Mouse (Mus musculus) liver, embryonic 16.5 days (tissue): ENCODE measurements around the gene Rspry1. TPM values are rescaled to one million over a fixed set of nuclear protein-coding genes. Genes with fewer than 3 reads are reported as not detected.
A peak's percentile ranks its signal among the peaks of the same experiment; 100 is the strongest.

ENCODE experiments used
- ATAC-seq: fragments of 200-750 bp; cut with Nextera tagmentation; 2 replicates; pipeline ENCODE4 v1.8.0; 2017; ENCODE audit warnings: low read depth, mild to moderate bottlenecking, moderate number of reproducible peaks, moderate library complexity
- H3K27ac ChIP-seq: fragments of 300-500 bp; sonication (generic); 2 replicates; pipeline ENCODE4 v1.5.1; 2014; ENCODE audit warnings: mild to moderate bottlenecking, low read length
- H3K27me3 ChIP-seq: fragments of 300-500 bp; sonication (generic); 2 replicates; pipeline ENCODE4 v1.6.1; 2014; ENCODE audit warnings: low read depth, low read length, mixed read lengths; ENCODE audit not compliant: control insufficient read depth, insufficient read depth
- H3K36me3 ChIP-seq: fragments of 300-500 bp; sonication (generic); 2 replicates; pipeline ENCODE4 v1.6.1; 2014; ENCODE audit warnings: mild to moderate bottlenecking; ENCODE audit not compliant: control insufficient read depth, insufficient read depth
- H3K4me1 ChIP-seq: fragments of 300-500 bp; sonication (generic); 2 replicates; pipeline ENCODE4 v1.6.1; 2014; ENCODE audit warnings: low read depth, low read length, mixed read lengths; ENCODE audit not compliant: control insufficient read depth
- H3K4me2 ChIP-seq: fragments of 300-500 bp; sonication (generic); 2 replicates; pipeline ENCODE4 v1.6.1; 2014; ENCODE audit warnings: low read depth, low read length, mixed read lengths
- H3K4me3 ChIP-seq: fragments of 300-500 bp; sonication (generic); 2 replicates; pipeline ENCODE4 v1.5.1; 2014; ENCODE audit warnings: low read depth, mild to moderate bottlenecking, low read length
- H3K9ac ChIP-seq: fragments of 300-500 bp; sonication (generic); 2 replicates; pipeline ENCODE4 v1.6.1; 2014; ENCODE audit warnings: low read depth, low read length
- H3K9me3 ChIP-seq: fragments of 300-500 bp; sonication (generic); replicated peaks from 2 replicates; pipeline ENCODE4 v1.6.1; 2016; ENCODE audit warnings: low read length; ENCODE audit not compliant: control insufficient read depth
- WGBS: fragments of 180-500 bp; shearing (Covaris S2); extraction: QIAGEN DNeasy Blood & Tissue Kit; methylation state at CpG from one replicate; pipeline ENCODE4 v1.1.7; 2014; ENCODE audit not compliant: insufficient replicate concordance; 5-methylcytosine and 5-hydroxymethylcytosine counted together
- polyA plus RNA-seq: library from polyadenylated mRNA; unstranded; fragments of >200 nt; fragmentation: Nextera tagmentation; extraction: Ambion mirVana; gene quantifications from 2 replicates; pipeline ENCODE4 v1.2.1, GENCODE M21; 2015

The Rspry1 gene
- polyA plus RNA-seq, result 14.4 TPM in 2 replicates

DNA sequence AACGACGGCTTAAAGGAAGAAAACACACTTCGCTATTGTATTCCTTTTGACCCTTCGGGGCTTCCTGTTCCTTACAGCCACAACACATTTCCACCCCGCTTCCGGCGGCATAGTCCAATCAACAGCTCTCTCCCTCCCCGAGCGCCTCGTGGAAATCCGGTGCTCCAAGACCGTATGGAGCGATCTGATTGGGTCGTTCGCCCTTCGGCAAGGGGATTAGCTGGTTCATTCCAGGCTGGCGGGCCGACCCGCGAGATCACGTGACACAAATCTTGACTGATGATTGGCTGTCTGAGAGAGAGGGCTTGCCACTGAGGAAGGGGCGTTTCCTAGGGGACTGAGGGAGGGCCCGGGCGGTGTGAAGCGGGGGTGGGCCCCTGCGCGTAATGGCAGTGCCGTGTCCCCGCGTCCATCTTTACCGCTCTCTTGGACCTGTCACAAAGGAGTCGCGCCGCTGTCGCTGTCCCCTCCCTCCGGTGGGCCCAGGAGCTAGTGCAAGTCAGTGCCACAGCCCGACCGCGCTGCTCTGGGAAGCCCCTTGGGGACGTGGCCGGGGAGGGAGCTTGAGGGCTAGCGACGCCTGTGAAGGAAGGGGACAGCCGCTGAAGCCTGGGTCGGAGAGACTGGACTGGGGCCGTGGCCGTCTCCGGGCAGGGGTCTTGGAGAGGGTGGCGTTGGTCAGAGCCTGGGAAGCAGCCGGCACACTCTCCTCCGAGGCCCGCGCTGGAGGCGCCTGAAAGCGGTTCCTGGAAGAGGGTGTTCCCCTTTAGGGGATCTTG is at the start of gene Rspry1, which contains the start of gene Fam192a:
Gene Rspry1, plus strand, starts transcription at position 331 of the 779 bp plus-strand sequence.
Gene Fam192a, minus strand, starts transcription at position 391 of the 779 bp plus-strand sequence.
- no peaks in the 10 kb centered on the region for H3K36me3 ChIP-seq

DNA sequence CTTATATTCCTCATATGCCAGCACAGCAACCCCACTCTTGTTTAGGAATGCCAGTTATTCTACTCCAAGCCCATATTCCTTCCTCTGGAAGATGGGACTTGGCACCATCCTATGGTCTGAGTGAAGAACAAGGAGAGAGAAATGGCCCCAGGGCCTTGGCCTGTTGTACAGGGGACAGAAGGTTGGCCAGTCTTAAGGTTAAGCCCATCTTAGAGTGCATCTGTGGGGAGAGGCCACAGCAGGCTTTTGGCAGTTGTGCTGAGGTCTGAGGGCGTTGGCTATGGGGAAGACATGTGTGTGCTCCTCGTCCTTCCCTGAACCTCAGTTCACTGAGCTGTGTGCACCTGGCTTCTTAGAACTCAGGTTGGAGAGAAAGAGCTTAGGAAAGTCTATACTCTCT is 49.0 kb upstream of the Rspry1 start:
- Histone ChIP-seq H3K27ac (no peak overlapping the region), H3K36me3 (no peaks in the 10 kb centered on the region), H3K9me3 (no peaks in the 10 kb centered on the region), H3K4me3 (no peak overlapping the region), H3K27me3 (no peaks in the 10 kb centered on the region), H3K4me1 (no peaks in the 10 kb centered on the region), H3K4me2 (no peak overlapping the region), H3K9ac (no peak overlapping the region)
- no peak for ATAC-seq
- WGBS, result 55% methylated on average over 2 of the region's 2 CpGs

More for the DNA sequence above, at the start of gene Rspry1, which contains the start of gene Fam192a:
- Histone ChIP-seq H3K9ac (peak within 1 kb of the TSS; percentile 95), H3K4me1 (peaks cover 11% of the 10 kb centered on the region), H3K9me3 (no peaks in the 10 kb centered on the region), H3K27ac (peak within 1 kb of the TSS; percentile 90), H3K4me2 (peak within 1 kb of the TSS; percentile 91), H3K4me3 (peak within 1 kb of the TSS; percentile 100), H3K27me3 (no peaks in the 10 kb centered on the region)
- under 1% methylated on average over 54 of the region's 55 CpGs for WGBS
- ATAC-seq, result peak; percentile 99

DNA sequence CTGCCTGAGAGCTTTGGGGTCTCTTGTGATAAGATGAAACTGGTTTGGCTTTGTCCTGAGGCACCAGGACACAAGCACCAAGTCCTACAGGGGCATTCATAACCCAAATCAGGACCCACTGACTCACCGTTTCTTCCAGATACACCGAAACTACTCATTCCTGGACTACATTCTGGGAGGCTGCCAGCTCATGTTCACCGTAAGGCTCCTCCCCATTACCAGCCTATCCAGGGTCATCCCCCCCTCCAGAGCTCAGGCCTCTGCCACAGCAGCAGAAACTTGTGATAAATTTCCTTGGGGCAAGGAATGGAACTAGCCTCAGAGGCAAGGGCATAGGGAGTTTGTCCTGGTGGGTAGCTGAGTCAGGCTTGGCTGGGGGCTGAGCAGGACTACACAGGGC is 44.5 kb upstream of the Rspry1 start:
- Histone ChIP-seq H3K9ac (no peak overlapping the region), H3K4me1 (no peaks in the 10 kb centered on the region), H3K4me2 (no peak overlapping the region), H3K27ac (no peak overlapping the region), H3K36me3 (no peaks in the 10 kb centered on the region), H3K4me3 (no peak overlapping the region), H3K27me3 (no peaks in the 10 kb centered on the region), H3K9me3 (no peaks in the 10 kb centered on the region)
- no peak for ATAC-seq
- 80% methylated on average over 3 of the region's 3 CpGs for WGBS

DNA sequence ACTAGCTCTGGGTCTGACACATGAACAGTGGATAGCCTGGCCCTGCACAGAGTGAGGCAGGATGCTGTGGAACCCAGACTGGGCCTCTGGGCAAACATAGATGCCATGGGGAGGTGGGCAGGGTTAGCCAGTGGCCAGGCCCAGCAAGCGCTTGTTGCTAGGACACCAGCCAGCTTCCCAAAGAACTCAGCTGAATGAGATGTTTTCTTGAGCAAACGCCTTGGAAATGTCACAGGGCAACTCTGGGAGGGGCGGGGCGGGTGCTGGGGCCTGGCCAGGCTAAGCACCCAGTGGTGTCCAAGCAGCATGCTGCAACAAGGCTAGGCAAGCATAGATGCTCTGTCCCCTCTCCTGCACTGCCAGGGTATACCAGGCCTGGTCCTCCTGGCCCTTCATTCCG is 40.5 kb upstream of the Rspry1 start:
- H3K36me3 ChIP-seq, result no peaks in the 10 kb centered on the region
- H3K27me3 ChIP-seq, result no peaks in the 10 kb centered on the region
- no peak overlapping the region for H3K9ac ChIP-seq
- H3K27ac ChIP-seq, result no peak overlapping the region
- H3K4me1 ChIP-seq, result no peaks in the 10 kb centered on the region
- no peak for ATAC-seq
- no peaks in the 10 kb centered on the region for H3K9me3 ChIP-seq
- no peak overlapping the region for H3K4me3 ChIP-seq
- H3K4me2 ChIP-seq, result no peak overlapping the region
- 60% methylated on average over 5 of the region's 5 CpGs for WGBS

DNA sequence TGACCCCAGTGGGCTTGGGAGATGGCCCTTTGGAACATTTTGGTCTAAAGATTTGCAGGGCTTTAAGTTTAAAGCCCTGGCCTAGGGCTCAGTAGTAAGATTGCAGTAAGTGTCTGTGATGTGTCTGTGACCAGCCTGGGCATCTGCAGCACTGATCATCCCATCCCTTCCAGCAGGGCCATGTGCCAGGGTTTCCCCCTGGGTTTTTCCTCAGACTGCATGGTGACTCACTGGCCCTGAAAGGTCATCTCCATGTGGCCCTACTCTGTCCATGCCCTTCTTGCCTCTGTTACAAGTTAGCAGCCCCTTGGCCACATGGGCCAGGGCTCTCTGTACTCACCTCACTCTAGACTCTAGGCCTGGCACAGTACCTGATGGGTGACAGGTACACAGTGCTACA is 37.3 kb upstream of the Rspry1 start:
- H3K9me3 ChIP-seq, result no peaks in the 10 kb centered on the region
- no peak for ATAC-seq

DNA sequence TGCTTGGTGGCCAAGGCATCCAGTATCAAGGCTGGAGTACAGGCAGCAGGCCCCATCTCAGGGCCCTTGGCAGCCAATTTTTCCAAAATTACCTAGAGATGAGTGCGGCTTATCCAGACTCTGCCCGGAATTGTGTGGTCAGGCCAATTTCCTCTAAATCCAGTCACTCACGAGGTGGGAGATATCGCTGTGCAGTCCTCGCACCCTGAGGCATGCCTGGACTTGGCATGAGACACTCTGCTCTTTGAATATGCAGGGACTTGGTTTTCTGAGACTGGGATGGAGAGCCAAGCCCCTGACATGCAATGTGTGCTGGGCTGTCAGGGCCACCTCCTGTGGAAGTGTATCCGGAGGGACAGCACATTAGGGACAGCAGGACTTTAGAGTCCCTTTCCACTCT is 35.7 kb upstream of the Rspry1 start:
- no peak overlapping the region for H3K27ac ChIP-seq
- no peaks in the 10 kb centered on the region for H3K36me3 ChIP-seq
- H3K4me2 ChIP-seq, result no peak overlapping the region
- ATAC-seq, result no peak
- no peak overlapping the region for H3K9ac ChIP-seq
- no peaks in the 10 kb centered on the region for H3K27me3 ChIP-seq
- H3K9me3 ChIP-seq, result no peaks in the 10 kb centered on the region
- WGBS, result 62% methylated on average over 6 of the region's 6 CpGs
- no peaks in the 10 kb centered on the region for H3K4me1 ChIP-seq
- no peak overlapping the region for H3K4me3 ChIP-seq

More for the DNA sequence above, 37.3 kb upstream of the Rspry1 start:
- Histone ChIP-seq H3K27ac (no peak overlapping the region), H3K4me2 (no peak overlapping the region), H3K27me3 (no peaks in the 10 kb centered on the region), H3K4me1 (no peaks in the 10 kb centered on the region), H3K36me3 (no peaks in the 10 kb centered on the region), H3K4me3 (no peak overlapping the region), H3K9ac (no peak overlapping the region)

DNA sequence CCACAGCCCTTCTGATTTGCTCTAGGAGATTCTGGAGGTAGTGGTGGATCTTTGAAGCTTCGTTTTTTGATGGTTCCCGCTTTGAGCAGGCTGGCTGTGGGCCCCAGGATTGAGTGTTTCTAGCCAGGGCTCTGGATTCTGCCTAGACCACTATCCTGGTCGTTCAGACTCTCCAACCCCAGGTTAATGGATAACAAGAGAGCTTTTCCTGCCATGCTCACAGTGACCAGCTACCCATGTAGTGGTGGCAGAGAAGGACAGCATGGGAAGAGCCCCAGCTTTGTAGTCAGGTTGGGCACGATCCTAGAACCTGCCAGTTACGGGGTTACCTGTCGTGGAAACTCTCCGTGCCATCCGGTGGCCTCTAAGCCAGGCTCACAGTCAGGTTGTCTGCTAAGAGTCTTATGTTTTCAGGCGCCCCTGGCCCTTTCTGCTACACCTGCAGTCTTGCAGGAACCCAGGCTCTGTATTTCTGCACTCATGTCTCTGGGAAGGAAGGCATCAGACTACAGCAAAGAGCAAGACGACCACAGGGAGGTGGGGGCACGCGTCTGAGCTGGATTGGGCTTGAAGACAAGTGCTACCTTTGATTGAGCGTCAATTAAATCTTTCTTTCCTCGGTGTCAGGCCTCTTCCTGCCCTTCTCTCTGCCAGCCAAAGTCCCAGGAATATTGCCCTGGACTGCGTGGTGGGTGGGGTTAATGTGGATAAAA is 35.1 kb upstream of the Rspry1 start:
- no peaks in the 10 kb centered on the region for H3K9me3 ChIP-seq
- ATAC-seq, result no peak

DNA sequence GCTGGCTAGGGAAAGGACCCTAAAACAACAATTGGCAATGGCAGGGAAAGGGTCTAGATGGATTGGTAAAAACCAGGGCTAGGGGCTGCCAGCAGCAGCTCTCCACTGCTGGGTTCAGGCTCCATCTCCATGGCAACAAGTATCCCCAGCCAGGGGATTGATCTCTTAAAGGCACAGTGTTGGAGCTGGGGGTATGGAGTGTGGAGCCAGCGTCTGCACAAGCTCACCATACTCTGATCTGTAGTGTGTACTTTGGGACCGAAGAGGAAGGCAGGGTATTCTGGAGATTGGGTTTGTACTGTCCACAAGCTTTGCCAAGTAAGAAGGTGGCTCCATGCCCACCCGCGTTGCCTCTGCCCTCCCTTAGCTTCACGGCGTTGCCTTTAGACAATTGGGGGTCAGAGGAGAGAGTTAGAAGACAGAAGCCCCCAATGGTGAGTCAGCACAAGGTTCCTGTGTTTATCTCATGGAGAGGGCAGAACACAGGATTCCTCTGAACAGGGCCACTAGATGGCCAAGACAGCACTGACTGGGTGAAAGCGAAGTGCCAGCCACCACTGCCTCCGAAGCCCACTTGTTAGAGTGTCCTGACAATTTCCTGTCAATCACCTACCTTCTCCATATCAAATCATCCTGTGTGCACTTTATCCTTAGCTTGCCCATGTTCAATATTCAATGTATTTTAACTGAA is 34.4 kb upstream of the Rspry1 start:
- Histone ChIP-seq H3K27ac (no peak overlapping the region), H3K36me3 (no peaks in the 10 kb centered on the region), H3K9me3 (no peaks in the 10 kb centered on the region), H3K4me3 (no peak overlapping the region), H3K4me1 (no peaks in the 10 kb centered on the region), H3K9ac (no peak overlapping the region), H3K27me3 (no peaks in the 10 kb centered on the region), H3K4me2 (no peak overlapping the region)
- WGBS, result 69% methylated on average over 8 of the region's 8 CpGs
- ATAC-seq, result no peak

More for the DNA sequence above, 35.1 kb upstream of the Rspry1 start:
- 44% methylated on average over 15 of the region's 15 CpGs for WGBS
- Histone ChIP-seq H3K4me3 (no peak overlapping the region), H3K4me1 (no peaks in the 10 kb centered on the region), H3K9ac (no peak overlapping the region), H3K36me3 (no peaks in the 10 kb centered on the region), H3K27me3 (no peaks in the 10 kb centered on the region), H3K4me2 (no peak overlapping the region), H3K27ac (no peak overlapping the region)
